Mouse (Mus musculus) testis, postnatal 14 days (tissue): Measurements from ENCODE around the gene Sec62.

Source experiments
- DNase-seq: peaks from one replicate; pipeline ENCODE4 v3.0.0; 2021; ENCODE audit warnings: low spot score

The Sec62 gene

DNA sequence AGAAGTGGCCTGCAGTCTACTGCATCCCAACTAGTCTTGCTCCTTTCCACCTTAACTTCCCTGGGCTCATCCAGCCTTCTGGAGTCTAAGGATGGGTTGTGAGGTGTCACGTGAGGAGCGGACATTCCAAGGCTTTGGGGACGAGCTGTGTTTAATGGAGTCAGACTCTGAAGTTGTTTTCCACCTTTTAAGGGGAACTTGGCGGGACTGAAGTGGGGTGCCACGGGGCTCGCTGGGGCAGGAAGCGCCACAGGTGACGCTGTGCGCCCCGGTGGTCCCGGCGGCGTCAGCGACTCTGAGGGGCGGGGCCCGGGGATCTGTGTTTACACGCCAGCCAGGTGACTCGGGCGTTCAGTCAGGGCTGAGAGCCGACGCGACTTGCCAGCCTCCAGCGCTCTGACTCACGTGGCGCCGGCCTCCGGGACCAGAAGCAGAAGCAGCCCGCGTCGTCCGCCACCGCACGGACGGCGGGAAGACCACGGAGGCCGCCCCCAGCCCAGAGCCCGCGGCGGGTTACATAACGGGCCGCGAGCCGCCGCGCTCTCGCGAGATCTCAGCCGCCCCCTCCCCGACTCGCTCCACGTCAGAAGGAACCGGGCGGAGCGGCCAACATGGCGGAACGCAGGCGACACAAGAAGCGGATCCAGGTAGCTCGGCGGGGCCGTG lies at the start of gene Sec62:
Sec62 (plus strand) TSS at position 139 of the 666 bp plus-strand sequence.
- DNase-seq, result peak; percentile 95

DNA sequence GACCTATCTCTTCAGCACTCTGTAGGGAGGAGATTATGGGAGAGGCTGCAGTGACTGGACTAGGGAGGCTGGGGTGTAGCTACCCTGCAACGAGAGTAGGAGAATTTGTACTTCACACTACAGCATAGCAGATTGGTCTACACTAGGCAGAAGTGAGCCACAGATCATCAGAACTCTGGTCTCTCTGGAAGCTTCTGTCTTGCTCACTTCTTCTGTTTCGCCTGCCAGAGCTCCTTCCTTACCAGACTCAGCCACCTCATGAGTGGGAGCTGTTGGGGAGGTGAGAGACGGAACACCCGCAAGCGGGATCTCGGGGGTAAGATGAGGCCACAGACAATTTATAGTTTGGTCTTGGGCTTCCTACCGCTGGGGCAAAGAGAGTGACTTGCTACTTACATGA lies 49.8 kb upstream of the Sec62 start:
- no peak for DNase-seq

DNA sequence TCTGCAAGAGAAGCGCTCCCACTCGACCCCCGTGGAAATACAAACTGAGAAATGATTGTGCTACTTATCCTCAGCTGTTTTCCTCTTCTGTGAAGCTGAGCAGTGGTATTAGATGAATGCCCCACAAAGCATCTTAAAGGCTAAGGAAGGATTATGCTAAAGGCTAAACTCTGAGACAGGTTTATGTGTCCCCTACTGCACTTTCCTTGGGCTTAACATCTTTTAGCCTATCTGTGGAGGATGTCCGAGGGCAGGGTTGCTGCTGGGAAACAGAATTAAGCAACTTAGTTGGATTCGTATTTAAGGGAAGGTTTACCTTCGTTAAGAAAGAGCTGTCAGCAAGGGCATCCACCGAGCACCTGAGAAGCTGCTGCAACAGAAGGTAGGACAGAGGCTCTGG lies 46.7 kb upstream of the Sec62 start, which contains the start of gene Samd7:
Samd7 (plus strand) TSS at position 288 of the 400 bp plus-strand sequence.
- no peak for DNase-seq

DNA sequence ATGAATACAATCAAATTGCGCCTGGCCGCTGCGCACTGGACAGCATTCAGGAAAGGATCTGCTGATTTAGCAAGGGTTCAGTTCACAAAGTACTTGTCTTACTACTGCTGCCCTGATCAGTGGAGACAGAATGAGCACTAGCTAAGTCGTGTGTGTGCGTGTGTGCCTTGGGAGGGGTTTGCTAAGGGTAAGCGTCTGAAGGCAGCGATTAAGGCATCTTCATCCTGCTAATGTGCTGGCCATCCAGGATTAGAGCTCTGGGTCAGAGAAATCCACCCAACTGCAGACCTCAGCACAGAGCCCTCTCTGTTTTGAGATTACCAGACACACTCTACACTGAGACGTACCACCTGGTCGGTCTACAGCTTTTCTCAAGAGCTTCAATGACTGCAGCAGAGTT lies 44.4 kb upstream of the Sec62 start:
- DNase-seq, result no peak

DNA sequence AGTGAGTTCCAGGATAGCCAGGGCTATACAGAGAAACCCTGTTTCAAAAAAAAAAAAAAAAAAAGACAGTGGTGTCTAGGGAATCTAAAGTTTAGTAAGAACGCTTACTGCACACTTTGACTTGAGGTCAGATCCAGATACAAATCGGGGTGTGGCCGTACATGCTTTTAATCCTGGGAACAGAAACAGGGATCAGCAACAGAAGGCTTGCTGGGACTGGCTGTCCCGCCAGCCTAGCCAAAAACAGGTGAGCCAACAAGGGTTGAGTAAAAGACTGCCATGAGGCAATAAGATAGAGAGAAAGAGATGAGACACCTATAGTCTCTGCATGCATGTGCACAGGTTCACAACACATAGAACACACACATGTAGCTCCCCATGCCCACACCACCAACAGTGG lies 38.0 kb upstream of the Sec62 start:
- DNase-seq, result no peak

DNA sequence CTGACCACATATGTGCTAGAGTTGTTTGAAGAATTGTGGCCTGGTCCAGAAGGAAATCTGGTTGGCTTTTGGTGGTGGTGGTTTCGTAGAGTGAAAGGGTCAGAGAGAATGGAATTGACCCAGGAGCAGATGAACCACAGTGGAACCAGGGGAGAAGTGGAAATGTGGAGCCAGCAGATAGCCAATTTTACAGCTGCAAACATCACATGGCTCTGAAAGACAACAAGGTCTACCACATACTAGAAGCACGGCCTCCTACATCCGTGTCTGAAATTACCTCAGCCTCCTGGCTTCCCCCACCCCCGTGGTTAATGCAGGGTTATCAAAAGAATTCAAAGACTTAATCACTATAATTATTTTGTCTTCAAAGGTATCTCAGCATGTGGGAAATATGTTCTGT lies 27.8 kb upstream of the Sec62 start:
- DNase-seq, result no peak

DNA sequence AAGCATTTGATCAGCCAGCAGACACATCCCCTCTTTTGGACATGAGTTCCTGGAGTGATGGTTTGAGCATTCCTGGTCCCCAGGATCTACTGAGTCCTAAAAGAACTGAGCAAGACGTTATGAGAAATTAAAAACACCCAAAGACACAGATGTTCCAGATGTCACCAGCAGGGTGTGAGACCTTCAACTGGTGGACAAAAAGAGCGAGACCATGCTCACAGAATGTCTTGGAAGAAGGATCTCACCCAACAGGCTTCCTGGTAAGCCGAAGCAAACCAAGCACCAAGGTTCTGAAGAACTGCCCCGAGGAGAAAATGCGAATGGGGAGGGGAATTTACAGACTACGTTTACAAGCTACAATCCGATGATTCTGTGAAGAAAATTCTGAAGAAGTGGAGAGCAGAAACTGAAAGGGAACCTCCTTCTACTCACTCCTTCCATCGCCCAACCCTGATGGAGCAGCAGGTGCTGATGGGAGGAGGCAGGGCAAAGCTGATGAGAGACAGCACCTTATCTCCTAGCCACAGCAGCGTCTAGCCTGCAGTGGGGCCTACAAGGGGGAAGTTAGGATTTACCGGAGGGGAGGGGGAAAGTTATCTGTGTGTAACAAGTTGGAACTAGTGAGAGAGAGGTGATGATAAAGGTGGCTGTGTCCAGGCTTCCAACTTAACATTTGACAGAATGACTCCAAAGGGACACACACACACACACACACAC lies 27.2 kb upstream of the Sec62 start:
- DNase-seq, result no peak

DNA sequence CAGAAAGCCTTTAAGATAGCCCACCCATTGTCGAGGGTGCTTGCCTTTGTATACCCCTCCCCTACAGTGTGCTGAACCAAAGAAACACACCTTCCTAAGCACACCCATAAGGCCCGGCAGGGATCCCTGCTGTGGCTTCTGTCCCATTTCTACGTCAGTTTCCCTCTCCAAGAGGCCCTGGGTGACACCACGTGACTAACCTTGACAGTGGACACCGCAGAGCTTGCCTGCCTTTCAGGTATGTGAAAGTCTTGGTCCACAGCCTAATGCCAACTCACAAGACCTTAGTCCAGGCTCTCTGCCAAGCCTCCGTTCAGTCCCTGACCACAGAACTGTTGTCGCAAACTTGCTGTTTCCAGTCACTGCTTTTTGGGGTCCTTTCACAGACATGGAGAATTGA lies 26.5 kb upstream of the Sec62 start:
- DNase-seq, result no peak

DNA sequence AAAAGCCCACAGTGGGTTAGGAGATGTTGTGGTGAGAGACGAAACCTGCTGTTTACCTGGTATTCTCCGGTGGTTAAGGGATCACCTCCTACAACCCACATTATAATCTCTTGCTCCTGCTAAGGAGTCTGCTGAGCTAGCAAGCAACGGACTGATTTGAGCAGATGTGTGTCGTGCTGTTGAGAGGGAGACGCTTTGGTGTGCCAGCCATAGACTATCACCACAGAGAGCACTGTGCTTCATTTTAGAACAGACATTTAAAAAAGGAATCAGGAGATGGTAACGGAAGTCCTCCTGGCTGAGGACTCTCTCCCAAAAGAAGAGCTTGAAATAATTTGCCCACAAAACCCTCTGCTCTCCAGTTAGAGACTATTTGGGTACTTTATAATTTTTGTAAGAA lies 25.4 kb upstream of the Sec62 start:
- no peak for DNase-seq

DNA sequence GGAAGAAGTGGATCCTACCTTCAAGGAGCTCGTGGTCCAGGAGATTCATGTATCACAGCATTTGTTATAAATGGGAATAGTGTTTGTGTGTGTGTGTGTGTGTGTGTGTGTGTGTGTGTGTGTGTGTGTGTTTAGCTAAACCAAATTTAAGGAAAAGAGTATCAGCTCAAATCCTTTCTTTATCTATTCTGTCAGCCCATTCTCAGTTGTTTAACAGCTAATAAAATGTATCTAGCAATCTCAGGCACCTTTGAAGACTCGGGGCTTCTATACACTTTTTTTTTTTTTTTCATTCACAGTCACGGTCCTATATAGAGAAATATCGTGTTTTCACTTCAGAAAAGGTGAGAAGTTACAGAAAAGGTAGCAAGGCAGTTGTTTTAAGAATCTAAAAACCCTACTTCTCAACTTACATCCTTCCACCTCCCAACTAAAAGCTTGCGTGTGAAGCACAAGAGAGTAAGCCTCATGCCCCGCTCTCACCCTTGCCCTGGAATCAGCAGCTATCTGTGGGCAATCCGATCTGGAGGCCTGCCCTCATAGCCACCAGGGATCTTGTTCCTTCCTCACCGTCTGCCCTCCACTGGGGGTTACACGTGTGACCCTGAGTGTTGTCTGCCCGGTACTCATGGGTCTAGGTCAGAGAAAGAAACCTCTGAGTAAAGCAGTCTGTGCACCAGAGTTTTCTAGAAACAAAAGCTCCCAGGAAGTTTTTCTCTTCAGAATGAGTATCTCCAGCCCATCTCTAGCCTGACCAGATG lies 22.7 kb upstream of the Sec62 start:
- DNase-seq, result no peak

DNA sequence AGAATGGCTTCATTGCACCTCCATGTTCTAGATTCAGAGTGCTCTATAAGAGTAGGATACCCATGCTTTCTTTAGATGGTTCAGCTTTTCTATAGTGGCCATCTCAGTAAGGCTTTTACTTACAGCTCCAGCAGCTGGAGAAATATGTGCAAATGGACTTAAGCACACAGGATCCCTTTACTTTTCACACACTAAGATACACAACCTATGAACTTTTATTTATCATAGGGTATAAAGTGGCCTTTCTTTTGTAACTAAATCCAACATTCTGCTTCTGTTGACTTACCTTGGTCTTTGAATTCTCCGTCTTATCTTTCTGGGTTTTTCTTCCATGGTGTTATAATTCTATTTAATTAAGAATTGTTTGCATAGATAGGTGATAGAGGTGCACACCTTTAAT lies 21.1 kb upstream of the Sec62 start:
- DNase-seq, result no peak

DNA sequence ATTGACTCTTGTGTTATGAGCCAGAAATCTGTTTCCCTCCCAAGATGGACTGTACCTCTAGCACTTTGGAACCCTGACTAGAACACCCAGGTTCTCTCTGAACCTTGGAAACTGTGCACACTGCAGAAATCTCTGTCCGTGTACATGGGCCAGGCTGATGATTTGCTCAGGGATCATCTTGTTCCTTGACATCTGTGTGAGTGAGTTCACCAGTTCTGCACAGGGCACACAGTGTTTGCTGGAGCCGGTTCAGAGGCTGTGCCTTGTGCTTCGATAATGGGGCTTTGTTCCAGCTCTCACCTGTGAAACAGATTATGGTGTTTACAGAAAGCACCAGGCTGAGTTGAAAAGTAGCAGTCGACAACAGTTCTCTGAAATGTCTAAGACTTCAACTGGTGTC lies 20.0 kb upstream of the Sec62 start:
- peak; percentile 29 for DNase-seq

DNA sequence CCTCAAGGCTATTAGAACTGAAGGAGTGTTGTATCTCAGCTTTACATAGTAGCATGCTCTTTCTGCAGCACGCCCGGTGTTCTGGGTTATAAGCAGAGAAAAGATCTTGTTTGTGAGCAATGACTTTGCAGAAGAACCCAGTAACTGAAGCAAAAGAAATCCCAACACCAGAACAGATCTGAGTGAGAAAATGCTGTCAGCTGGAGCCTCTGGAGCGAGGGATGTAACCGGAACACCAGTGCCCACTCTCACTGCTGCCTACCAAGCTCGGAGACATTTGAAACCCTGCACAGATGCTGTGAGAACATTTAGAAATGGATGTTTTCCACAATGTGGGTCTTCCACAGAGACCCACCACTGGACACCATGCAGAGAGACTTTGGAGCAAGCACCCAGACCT lies 18.0 kb upstream of the Sec62 start:
- DNase-seq, result no peak

DNA sequence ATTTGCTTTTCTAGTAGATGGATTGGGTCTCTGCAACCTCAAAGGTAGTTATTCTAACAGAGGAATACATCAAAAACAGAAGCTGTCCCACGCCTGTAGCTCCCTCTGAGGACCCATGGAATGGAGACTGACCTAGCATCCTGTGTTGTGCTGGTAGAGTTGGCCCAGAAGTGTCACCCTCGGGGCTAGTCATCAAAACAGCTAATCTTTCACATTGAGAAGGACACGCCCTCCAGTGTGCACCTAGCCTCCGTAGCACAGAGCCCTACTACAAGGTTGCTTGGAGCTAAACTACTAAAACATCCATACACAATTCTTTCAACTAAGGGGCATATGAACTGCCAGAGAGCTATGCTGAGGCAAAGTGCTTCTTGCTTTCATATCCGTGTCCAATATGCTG lies 14.7 kb upstream of the Sec62 start:
- no peak for DNase-seq

DNA sequence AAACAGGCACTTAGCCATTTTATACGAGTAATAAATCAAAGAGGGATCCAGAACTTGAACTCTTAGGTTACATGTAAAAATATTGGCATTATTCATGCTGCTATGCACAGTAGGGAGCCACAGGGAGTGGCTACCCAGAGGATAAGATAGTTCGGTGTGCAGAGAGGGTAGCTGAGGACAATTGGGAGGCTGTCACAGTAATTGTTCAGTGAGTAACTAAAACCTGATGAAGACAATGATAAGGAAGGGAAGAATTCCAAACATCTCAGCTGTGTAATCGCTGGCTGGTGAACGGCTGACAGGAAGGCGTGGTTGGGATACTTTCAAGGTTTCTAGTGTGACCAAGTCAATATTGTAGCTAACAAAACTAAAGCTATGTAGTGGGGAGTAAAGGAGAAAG lies 4.1 kb upstream of the Sec62 start:
- peak; percentile 46 for DNase-seq

DNA sequence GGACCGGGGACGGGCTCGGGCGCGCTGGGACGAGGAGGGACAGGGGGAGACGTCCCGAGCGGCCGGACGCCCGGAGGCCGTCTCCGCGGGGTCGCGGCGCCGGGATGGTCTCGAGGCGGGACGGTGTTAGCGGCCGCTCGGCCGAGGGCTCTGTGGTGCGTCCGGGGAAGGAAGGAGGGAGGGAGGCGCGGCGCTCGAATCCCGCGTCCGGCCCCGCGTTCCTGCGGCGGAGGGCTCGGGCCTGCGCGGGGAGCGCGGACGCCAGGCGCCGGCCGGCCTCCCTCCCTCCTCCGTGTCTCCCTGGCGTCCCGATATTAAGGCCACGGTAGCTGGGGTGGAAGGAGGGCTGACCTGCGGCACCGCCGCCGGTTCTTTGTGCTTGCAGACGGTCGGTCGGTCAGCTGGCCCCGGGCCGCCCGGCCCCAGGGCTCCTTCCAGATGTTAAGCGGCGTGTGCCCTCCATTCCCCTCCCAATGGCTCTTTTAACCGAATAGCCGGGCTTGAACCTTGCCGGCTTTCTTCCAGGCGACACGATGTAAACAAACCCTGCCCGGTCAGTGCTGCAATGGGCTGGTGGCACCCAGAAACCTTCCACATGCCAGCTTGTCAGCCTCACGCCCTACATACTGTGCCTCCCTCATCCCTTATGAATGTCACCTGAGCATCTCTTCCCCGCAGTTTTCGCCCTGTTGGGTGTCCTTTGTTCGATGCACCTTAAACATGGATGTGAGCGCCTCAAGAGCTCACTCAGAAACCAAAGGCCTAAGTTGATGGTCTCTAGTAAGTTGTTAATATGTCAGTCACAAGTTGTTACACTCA lies 937 bp downstream of the Sec62 start:
- no peak for DNase-seq

DNA sequence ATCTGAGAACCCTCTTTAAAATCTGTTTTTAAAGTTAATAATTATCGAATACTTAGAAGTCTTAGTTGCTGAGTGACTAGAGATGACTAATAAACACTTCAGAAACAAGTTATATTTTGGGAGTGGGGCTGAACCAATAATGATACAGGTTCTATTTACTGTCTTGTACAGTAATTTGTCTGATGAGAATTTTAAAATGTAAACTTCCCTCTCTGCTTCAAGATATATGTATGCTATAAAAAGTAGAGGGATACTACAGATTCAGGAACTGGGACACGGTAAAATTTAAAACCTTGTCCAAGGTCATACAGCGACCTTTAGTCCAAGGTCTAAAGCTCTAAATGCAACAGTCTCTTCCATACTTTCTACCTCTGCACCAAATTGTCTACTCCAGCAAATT lies 9.5 kb downstream of the Sec62 start:
- DNase-seq, result no peak

DNA sequence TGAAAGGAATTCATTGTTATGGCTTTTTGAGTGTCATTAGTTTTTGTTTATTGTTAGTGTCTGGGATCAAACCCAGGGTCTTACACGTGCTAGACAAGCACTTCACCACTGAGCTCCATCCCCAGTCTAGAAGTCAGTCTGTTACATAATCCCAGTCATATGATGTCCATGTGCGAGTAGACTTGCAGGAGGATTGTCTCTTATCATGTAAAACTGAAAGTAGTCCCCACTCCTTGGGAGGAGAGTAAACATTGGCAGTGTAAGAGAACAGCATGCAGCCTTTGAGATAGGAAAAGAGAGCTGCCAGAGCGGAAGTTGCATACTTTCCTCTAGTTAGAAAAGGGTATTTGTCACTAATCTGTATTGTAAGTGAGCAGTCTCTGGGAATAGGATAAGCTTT lies 20.2 kb downstream of the Sec62 start:
- DNase-seq, result peak; percentile 31

DNA sequence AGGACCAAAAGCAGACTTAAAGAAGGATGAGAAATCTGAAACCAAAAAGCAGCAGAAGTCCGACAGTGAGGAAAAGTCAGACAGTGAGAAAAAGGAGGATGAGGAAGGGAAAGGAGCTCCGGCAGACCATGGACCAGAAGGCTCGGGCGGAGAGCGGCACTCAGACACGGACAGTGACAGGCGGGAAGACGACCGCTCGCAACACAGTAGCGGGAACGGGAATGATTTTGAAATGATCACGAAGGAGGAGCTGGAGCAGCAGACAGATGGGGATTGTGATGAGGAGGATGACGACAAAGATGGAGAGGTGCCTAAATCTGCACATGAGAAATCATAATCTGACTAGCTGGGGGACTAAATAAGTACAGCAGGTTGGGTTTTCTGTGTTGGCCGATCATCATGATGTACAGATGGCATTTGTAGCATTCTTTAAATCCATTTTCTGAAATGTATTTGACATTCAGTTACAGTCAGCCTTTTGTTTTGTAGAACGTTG lies 26.0 kb downstream of the Sec62 start:
- no peak for DNase-seq

DNA sequence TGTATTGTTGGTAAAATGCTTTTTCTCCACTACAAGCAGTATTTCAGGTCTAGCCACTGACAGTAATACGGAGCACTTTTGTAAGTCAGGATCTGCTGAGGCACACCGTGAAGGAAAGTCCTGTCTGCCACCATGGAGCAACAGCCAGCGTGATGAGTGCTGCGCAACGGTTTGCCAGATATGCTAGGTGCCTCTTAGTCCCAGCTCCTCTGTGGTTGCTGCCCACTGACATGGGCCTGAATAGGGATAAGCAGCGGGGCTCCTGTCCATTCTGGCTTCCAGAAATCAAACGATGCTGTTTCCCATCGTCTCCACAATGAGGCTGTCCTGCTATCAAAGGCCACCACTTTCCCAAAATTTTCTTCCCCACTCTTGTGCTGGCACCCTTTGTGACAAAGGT lies 29.5 kb downstream of the Sec62 start:
- DNase-seq, result no peak

DNA sequence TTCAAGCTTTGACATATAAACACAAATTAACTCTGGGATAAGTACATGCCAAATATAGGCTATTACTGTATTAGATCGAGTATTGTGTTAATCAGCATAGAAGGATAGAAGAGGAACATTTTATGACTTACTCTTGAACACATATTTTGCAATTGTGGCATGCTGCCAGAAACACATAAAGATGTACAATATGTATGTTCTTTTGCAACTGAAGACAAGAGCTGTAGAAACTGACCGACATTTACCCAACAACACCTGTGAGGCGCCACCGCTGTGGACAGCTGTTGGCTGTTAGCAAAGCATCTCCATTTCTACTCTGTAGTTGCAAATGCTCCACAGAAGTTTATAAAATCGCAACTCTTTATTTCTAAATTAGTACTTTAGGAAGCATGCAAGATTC lies 33.4 kb downstream of the Sec62 start:
- DNase-seq, result no peak
